10 mouse cellular contexts compared by ENCODE assay signal in genomic region chr4:82619003-82619402, GRCm38 (mm10).
"Had no signal": no experiment of that assay in that cellular context is flagged by ENCODE, and none has a peak within 500 bp of the region (broad histone marks: within the 10 kb centered on the region; RNA-seq: fewer than 3 reads in every experiment).

No protein-coding gene starts in this region.

- H3K27me3 ChIP-seq: limb, embryonic 12.5 days; liver, embryonic 13.5 days; megakaryocyte, embryonic 14.5 days; midbrain, embryonic 12.5 days had no signal

- H3K4me3 ChIP-seq: limb, embryonic 12.5 days; liver, embryonic 13.5 days; megakaryocyte, embryonic 14.5 days; midbrain, embryonic 12.5 days had no signal

- H3K4me2 ChIP-seq: limb, embryonic 12.5 days; liver, embryonic 13.5 days; midbrain, embryonic 12.5 days had no signal

- DNase-seq: kidney, adult 18-20 months; liver, postnatal 0 days; spleen, adult 18-20 months; thymus, adult 18-20 months; thymus, postnatal 14 days had no signal

- H3K27ac ChIP-seq: limb, embryonic 12.5 days; liver, embryonic 13.5 days; macrophage; midbrain, embryonic 12.5 days had no signal

- ATAC-seq: liver, postnatal 0 days had no signal

- H3K9me3 ChIP-seq: limb, embryonic 12.5 days; liver, embryonic 13.5 days; megakaryocyte, embryonic 14.5 days; midbrain, embryonic 12.5 days had no signal

- H3K4me1 ChIP-seq: megakaryocyte, embryonic 14.5 days had no signal

- H3K9ac ChIP-seq: limb, embryonic 12.5 days; liver, embryonic 13.5 days; liver, postnatal 0 days; midbrain, embryonic 12.5 days had no signal

- H3K36me3 ChIP-seq: limb, embryonic 12.5 days; liver, embryonic 13.5 days; midbrain, embryonic 12.5 days had no signal
